Mouse (Mus musculus) neural tube, embryonic 14.5 days (tissue): ENCODE results near the gene Patz1. TPM values are rescaled to one million over a fixed set of nuclear protein-coding genes. Genes with fewer than 3 reads are reported as not detected.

Source experiments
- ATAC-seq: fragments of 200-750 bp; cut with Nextera tagmentation; 2 replicates; pipeline ENCODE4 v1.8.0; 2017; ENCODE audit warnings: low read depth, mild to moderate bottlenecking, moderate TSS enrichment, moderate library complexity
- H3K27ac ChIP-seq: fragments of 300-500 bp; sonication (generic); 2 replicates; pipeline ENCODE4 v1.5.1; 2014; ENCODE audit warnings: low read depth, mild to moderate bottlenecking, control low read depth, low read length, moderate library complexity, mixed read lengths
- H3K27me3 ChIP-seq: fragments of 300-500 bp; sonication (generic); 2 replicates; pipeline ENCODE4 v1.6.1; 2014; ENCODE audit warnings: low read length; ENCODE audit not compliant: control insufficient read depth, insufficient read depth
- H3K36me3 ChIP-seq: fragments of 300-500 bp; sonication (generic); 2 replicates; pipeline ENCODE4 v1.6.1; 2014; ENCODE audit warnings: low read length, mixed read lengths; ENCODE audit not compliant: control insufficient read depth, insufficient read depth
- H3K4me1 ChIP-seq: fragments of 300-500 bp; sonication (generic); 2 replicates; pipeline ENCODE4 v1.6.1; 2014; ENCODE audit warnings: low read length; ENCODE audit not compliant: control insufficient read depth, insufficient read depth
- H3K4me2 ChIP-seq: fragments of 300-500 bp; sonication (generic); 2 replicates; pipeline ENCODE4 v1.6.1; 2014; ENCODE audit warnings: mild to moderate bottlenecking, low read depth, low read length, control low read depth
- H3K4me3 ChIP-seq: fragments of 300-500 bp; sonication (generic); 2 replicates; pipeline ENCODE4 v1.5.1; 2014; ENCODE audit warnings: low read depth, low read length, control low read depth, mixed read lengths
- H3K9ac ChIP-seq: fragments of 300-500 bp; sonication (generic); replicated peaks from 2 replicates; pipeline ENCODE4 v1.6.1; 2014; ENCODE audit warnings: low read depth, mild to moderate bottlenecking, control low read depth, low read length, mixed read lengths
- H3K9me3 ChIP-seq: fragments of 300-500 bp; sonication (generic); 2 replicates; pipeline ENCODE4 v1.6.1; 2016; ENCODE audit warnings: low read length; ENCODE audit not compliant: control insufficient read depth
- WGBS: fragments of 180-500 bp; shearing (Covaris S2); extraction: QIAGEN DNeasy Blood & Tissue Kit; methylation state at CpG from one replicate; pipeline ENCODE4 v1.1.7; 2014; 5-methylcytosine and 5-hydroxymethylcytosine counted together
- polyA plus RNA-seq: library from polyadenylated mRNA; unstranded; fragments of >200 nt; fragmentation: Nextera tagmentation; extraction: Ambion mirVana; gene quantifications from 2 replicates; pipeline ENCODE4 v1.2.1, GENCODE M21; 2014

The Patz1 gene
- 42.8 and 55.0 TPM in 2 replicates for polyA plus RNA-seq

GRCm38 (mm10) chr11:3288521-3289301 lies at the start of gene Patz1:
Gene Patz1, plus strand, starts transcription at chr11:3288874.
- Histone ChIP-seq H3K9me3 (no peaks in the 10 kb centered on the region), H3K36me3 (peaks cover 2% of the 10 kb centered on the region), H3K27me3 (no peaks in the 10 kb centered on the region), H3K4me2 (peak within 1 kb of the TSS; percentile 100), H3K4me3 (peak within 1 kb of the TSS; percentile 81), H3K4me1 (peaks cover 25% of the 10 kb centered on the region), H3K27ac (peak within 1 kb of the TSS; percentile 100), H3K9ac (peak within 1 kb of the TSS; percentile 97)
- ATAC-seq = peak; percentile 19
- WGBS = under 1% methylated on average over 41 of the region's 41 CpGs

- H3K27ac ChIP-seq = no peak overlapping the region
- H3K4me3 ChIP-seq = no peak overlapping the region
- H3K9ac ChIP-seq = no peak overlapping the region
- no peaks in the 10 kb centered on the region for H3K9me3 ChIP-seq
- WGBS = 96% methylated on average over 7 of the region's 7 CpGs
- no peaks in the 10 kb centered on the region for H3K27me3 ChIP-seq
- no peak for ATAC-seq
- H3K36me3 ChIP-seq = peaks cover 64% of the 10 kb centered on the region
- no peak overlapping the region for H3K4me2 ChIP-seq
- H3K4me1 ChIP-seq = no peaks in the 10 kb centered on the region
These were observed 46.3 kb upstream of the Patz1 start for GRCm38 (mm10) chr11:3242395-3242794.

GRCm38 (mm10) chr11:3243771-3244170 lies 44.9 kb upstream of the Patz1 start:
- no peak for ATAC-seq
- 75% methylated on average over 4 of the region's 4 CpGs for WGBS
- no peak overlapping the region for H3K4me3 ChIP-seq
- no peak overlapping the region for H3K27ac ChIP-seq
- no peaks in the 10 kb centered on the region for H3K27me3 ChIP-seq
- no peaks in the 10 kb centered on the region for H3K4me1 ChIP-seq
- no peak overlapping the region for H3K9ac ChIP-seq
- H3K4me2 ChIP-seq = no peak overlapping the region
- no peaks in the 10 kb centered on the region for H3K9me3 ChIP-seq
- H3K36me3 ChIP-seq = peaks cover 57% of the 10 kb centered on the region

GRCm38 (mm10) chr11:3247387-3247786 lies 41.3 kb upstream of the Patz1 start:
- Histone ChIP-seq H3K4me3 (no peak overlapping the region), H3K4me2 (no peak overlapping the region), H3K9ac (no peak overlapping the region), H3K36me3 (peaks cover 61% of the 10 kb centered on the region), H3K9me3 (no peaks in the 10 kb centered on the region), H3K27me3 (no peaks in the 10 kb centered on the region), H3K4me1 (no peaks in the 10 kb centered on the region), H3K27ac (no peak overlapping the region)
- WGBS = 97% methylated on average over 2 of the region's 2 CpGs
- ATAC-seq = no peak

- no peak for ATAC-seq
- Histone ChIP-seq H3K9me3 (no peaks in the 10 kb centered on the region), H3K27ac (no peak overlapping the region), H3K27me3 (no peaks in the 10 kb centered on the region), H3K4me3 (no peak overlapping the region), H3K9ac (no peak overlapping the region), H3K36me3 (peaks cover 46% of the 10 kb centered on the region), H3K4me2 (no peak overlapping the region), H3K4me1 (peaks cover 7% of the 10 kb centered on the region)
- WGBS = 100% methylated on average over 1 of the region's 1 CpGs
These were observed 29.1 kb upstream of the Patz1 start for GRCm38 (mm10) chr11:3259537-3259936.

GRCm38 (mm10) chr11:3265291-3266078 lies 23.2 kb upstream of the Patz1 start:
- Histone ChIP-seq H3K27me3 (no peaks in the 10 kb centered on the region), H3K4me2 (peak overlapping the region; percentile 73), H3K4me1 (peaks cover 16% of the 10 kb centered on the region), H3K27ac (peak overlapping the region; percentile 89), H3K9ac (peak overlapping the region; percentile 96), H3K4me3 (peak overlapping the region; percentile 91), H3K36me3 (peaks cover 23% of the 10 kb centered on the region), H3K9me3 (no peaks in the 10 kb centered on the region)
- 1% methylated on average over 26 of the region's 26 CpGs for WGBS
- ATAC-seq = peak; percentile 8; the same call in 1 of the 2 replicates

GRCm38 (mm10) chr11:3266079-3266685 lies 22.5 kb upstream of the Patz1 start, which contains the start of gene Drg1:
Gene Drg1, minus strand, starts transcription at chr11:3266415.
- ATAC-seq = peak; percentile 99
- 0% methylated on average over 66 of the region's 72 CpGs for WGBS

GRCm38 (mm10) chr11:3267133-3267532 lies 21.5 kb upstream of the Patz1 start:
- peaks cover 14% of the 10 kb centered on the region for H3K36me3 ChIP-seq
- 57% methylated on average over 7 of the region's 7 CpGs for WGBS
- peaks cover 16% of the 10 kb centered on the region for H3K4me1 ChIP-seq
- no peaks in the 10 kb centered on the region for H3K9me3 ChIP-seq
- H3K9ac ChIP-seq = peak overlapping the region; percentile 96; the same call in 1 of the 2 replicates
- H3K27me3 ChIP-seq = no peaks in the 10 kb centered on the region
- H3K27ac ChIP-seq = peak overlapping the region; percentile 89
- no peak for ATAC-seq
- H3K4me3 ChIP-seq = peak overlapping the region; percentile 91
- H3K4me2 ChIP-seq = peak overlapping the region; percentile 73

More at GRCm38 (mm10) chr11:3266079-3266685, 22.5 kb upstream of the Patz1 start, which contains the start of gene Drg1:
- peaks cover 16% of the 10 kb centered on the region for H3K4me1 ChIP-seq
- H3K27me3 ChIP-seq = no peaks in the 10 kb centered on the region
- peak within 1 kb of the TSS; percentile 89 for H3K27ac ChIP-seq
- peak within 1 kb of the TSS; percentile 91 for H3K4me3 ChIP-seq
- peaks cover 21% of the 10 kb centered on the region for H3K36me3 ChIP-seq
- peak within 1 kb of the TSS; percentile 73 for H3K4me2 ChIP-seq
- no peaks in the 10 kb centered on the region for H3K9me3 ChIP-seq
- H3K9ac ChIP-seq = peak within 1 kb of the TSS; percentile 96
